Mouse (Mus musculus): Measurements from ENCODE around the gene Coasy. TPM values are rescaled to one million over a fixed set of nuclear protein-coding genes. Genes with fewer than 3 reads are reported as not detected.
"Not testable (repeated sequence)": the region's sequence is repeated elsewhere in the genome, so short reads cannot be mapped to it uniquely, and the experiment has no call there.

The Coasy gene
- total RNA-seq, 2 experiments from 2014 or later = 7.1 to 9.8 TPM

- H3K27ac ChIP-seq = no peak overlapping the region
- intact Hi-C loops (cut with DNase I) = no loop called here
- H3K4me3 ChIP-seq = no peak overlapping the region
- TF ChIP-seq CTCF (IDR thresholded peaks at IDR 0.05) = no peak
- DNase-seq = no peak
Measured at GRCm38 (mm10) chr11:101110708-101111107, 28.3 kb downstream of the Coasy start.

- Histone ChIP-seq H3K27ac (no peak overlapping the region), H3K4me3 (no peak overlapping the region)
- no peak for DNase-seq
- TF ChIP-seq CTCF (IDR thresholded peaks at IDR 0.05) = no peak
- intact Hi-C loops (cut with DNase I) = no loop called here
Measured at GRCm38 (mm10) chr11:101111178-101111577, 28.8 kb downstream of the Coasy start.

- no peak for DNase-seq
- intact Hi-C loops (cut with DNase I) = no loop called here
- no peak overlapping the region for H3K4me3 ChIP-seq
- no peak for TF ChIP-seq CTCF (IDR thresholded peaks at IDR 0.05)
- H3K27ac ChIP-seq = no peak overlapping the region
Measured at GRCm38 (mm10) chr11:101112186-101112585, 29.8 kb downstream of the Coasy start.

- no peak for TF ChIP-seq CTCF (IDR thresholded peaks at IDR 0.05)
- Histone ChIP-seq H3K27ac (no peak overlapping the region), H3K4me3 (no peak overlapping the region)
- DNase-seq = no peak
- intact Hi-C loops (cut with DNase I) = no loop called here
Measured at GRCm38 (mm10) chr11:101115564-101115963, 33.2 kb downstream of the Coasy start.

GRCm38 (mm10) chr11:101118105-101118504, 35.7 kb downstream of the Coasy start:
- intact Hi-C loops (cut with DNase I) = loop anchor here (2.0 kb wide), 1 partner anchor 55 kb away; no protein-coding TSS in a partner anchor
- Histone ChIP-seq H3K27ac (peak overlapping the region; percentile 91; the same call in 1 of the 2 replicates), H3K4me3 (peak overlapping the region; percentile 99)
- no peak for DNase-seq
- no peak for TF ChIP-seq CTCF (IDR thresholded peaks at IDR 0.05)

GRCm38 (mm10) chr11:101119131-101119760, 36.9 kb downstream of the Coasy start:
- intact Hi-C loops (cut with DNase I) = loop anchor here (2.0 kb wide), 1 partner anchor 54 kb away; no protein-coding TSS in a partner anchor
- peak overlapping the region; percentile 91 for H3K27ac ChIP-seq
- peak overlapping the region; percentile 99 for H3K4me3 ChIP-seq
- peak; percentile 53 for TF ChIP-seq CTCF (IDR thresholded peaks at IDR 0.05)
- no peak for DNase-seq

- intact Hi-C loops (cut with DNase I) = loop anchor here (2.0 kb wide), 1 partner anchor 53 kb away; no protein-coding TSS in a partner anchor
Measured at GRCm38 (mm10) chr11:101119761-101120544, 37.6 kb downstream of the Coasy start, which contains the start of the genes Retreg3 and Tubg1. Gene Retreg3, minus strand, starts transcription at chr11:101119893. Gene Tubg1, plus strand, starts transcription at chr11:101119938.

GRCm38 (mm10) chr11:101120545-101121188, 38.3 kb downstream of the Coasy start:
- TF ChIP-seq CTCF (IDR thresholded peaks at IDR 0.05) = no peak
- intact Hi-C loops (cut with DNase I) = no loop called here
- no peak for DNase-seq

More at GRCm38 (mm10) chr11:101119761-101120544, 37.6 kb downstream of the Coasy start, which contains the start of the genes Retreg3 and Tubg1:
- peak; percentile 99 for DNase-seq
- peak within 1 kb of the TSS; percentile 99 for H3K4me3 ChIP-seq
- peak within 1 kb of the TSS; percentile 91 for H3K27ac ChIP-seq
- TF ChIP-seq CTCF (IDR thresholded peaks at IDR 0.05) = no peak

GRCm38 (mm10) chr11:101124494-101124893, 42.1 kb downstream of the Coasy start:
- H3K4me3 ChIP-seq; DNase-seq; H3K27ac ChIP-seq; intact Hi-C loops (cut with DNase I): not testable (repeated sequence)

More at GRCm38 (mm10) chr11:101120545-101121188, 38.3 kb downstream of the Coasy start:
- H3K4me3 ChIP-seq = peak overlapping the region; percentile 99
- H3K27ac ChIP-seq = peak overlapping the region; percentile 91

GRCm38 (mm10) chr11:101125008-101125407, 42.6 kb downstream of the Coasy start:
- DNase-seq; H3K4me3 ChIP-seq; intact Hi-C loops (cut with DNase I); H3K27ac ChIP-seq: not testable (repeated sequence)

GRCm38 (mm10) chr11:101127075-101127474, 44.7 kb downstream of the Coasy start:
- H3K27ac ChIP-seq = 0 out of 2 replicates have a peak overlapping the region, but pooled peaks have one; percentile 8
- peak; percentile 29; the same call in 1 of the 2 replicates for TF ChIP-seq CTCF (IDR thresholded peaks at IDR 0.05)
- DNase-seq = peak; percentile 44
- no peak overlapping the region for H3K4me3 ChIP-seq
- intact Hi-C loops (cut with DNase I) = no loop called here

- H3K27ac ChIP-seq = peak overlapping the region; percentile 92
- H3K4me3 ChIP-seq = peak overlapping the region; percentile 40
- intact Hi-C loops (cut with DNase I) = no loop called here
- peak; percentile 79 for DNase-seq
- TF ChIP-seq CTCF (IDR thresholded peaks at IDR 0.05) = no peak
Measured at GRCm38 (mm10) chr11:101128996-101129577, 46.7 kb downstream of the Coasy start.
